Mouse (Mus musculus) myocyte (in vitro differentiated cells): ENCODE measurements around the gene Ralgapa2. TPM values are rescaled to one million over a fixed set of nuclear protein-coding genes. Genes with fewer than 3 reads are reported as not detected.

ENCODE experiments used
- H3K27me3 ChIP-seq: one replicate; pipeline ENCODE4 v1.6.1; 2011; ENCODE audit not compliant: control insufficient read depth, insufficient read depth, insufficient read length
- H3K36me3 ChIP-seq: one replicate; pipeline ENCODE4 v1.6.1; 2011; ENCODE audit not compliant: control insufficient read depth, insufficient read depth
- H3K4me2 ChIP-seq: one replicate; pipeline ENCODE4 v1.6.1; 2011; ENCODE audit warnings: low read depth, control low read depth
- H3K4me3 ChIP-seq: one replicate; pipeline ENCODE4 v1.5.1; 2011; ENCODE audit warnings: mild to moderate bottlenecking, control low read depth, moderate library complexity
- H3K79me2 ChIP-seq: one replicate; pipeline ENCODE4 v1.6.1; 2011; ENCODE audit not compliant: control insufficient read depth, insufficient read depth
- H3ac ChIP-seq: one replicate; pipeline ENCODE4 v1.6.1; 2011; ENCODE audit not compliant: control insufficient read depth, insufficient read length
- CEBPB ChIP-seq: IDR thresholded peaks from 2 replicates; pipeline ENCODE4 v1.6.1; 2011; ENCODE audit warnings: mild to moderate bottlenecking, moderate library complexity; ENCODE audit not compliant: poor library complexity, insufficient read depth, severe bottlenecking
- E2F4 ChIP-seq: IDR thresholded peaks from one replicate; pipeline ENCODE4 v1.6.1; 2011; ENCODE audit warnings: mild to moderate bottlenecking, control low read depth, moderate library complexity; ENCODE audit not compliant: insufficient read depth
- MAX ChIP-seq: IDR thresholded peaks from one replicate; pipeline ENCODE4 v1.6.1; 2011; ENCODE audit warnings: low read depth, mild to moderate bottlenecking, control low read depth
- MYOD1 ChIP-seq, 3 experiments: IDR thresholded peaks; one replicate each; pipeline ENCODE4 v1.6.1; 2011; ENCODE audit warnings: control low read depth in 2 of 3, low read depth in 2 of 3, mild to moderate bottlenecking in 2 of 3, moderate library complexity in 1 of 3; ENCODE audit not compliant: insufficient read length in 2 of 3, control insufficient read depth in 1 of 3
- MYOG ChIP-seq, 3 experiments: IDR thresholded peaks; one replicate each; pipeline ENCODE4 v1.6.1; 2011; ENCODE audit warnings: control low read depth in 2 of 3, low read depth in 2 of 3, mild to moderate bottlenecking in 2 of 3; ENCODE audit not compliant: insufficient read length in 2 of 3, control insufficient read depth in 1 of 3, insufficient read depth in 1 of 3
- POLR2A ChIP-seq: IDR thresholded peaks from one replicate; pipeline ENCODE4 v1.6.1; 2011; ENCODE audit warnings: low read depth, mild to moderate bottlenecking, control low read depth, moderate library complexity; ENCODE audit not compliant: insufficient read length
- POLR2AphosphoS2 ChIP-seq: IDR thresholded peaks from one replicate; pipeline ENCODE4 v1.6.1; 2011; ENCODE audit warnings: low read depth, control low read depth; ENCODE audit not compliant: insufficient read length
- REST ChIP-seq: IDR thresholded peaks from one replicate; pipeline ENCODE4 v1.6.1; 2011; ENCODE audit warnings: mild to moderate bottlenecking, control low read depth, moderate library complexity; ENCODE audit not compliant: insufficient read depth, insufficient read length
- SRF ChIP-seq: IDR thresholded peaks from one replicate; pipeline ENCODE4 v1.6.1; 2011; ENCODE audit warnings: low read depth; ENCODE audit not compliant: control insufficient read depth, insufficient read length
- TCF12 ChIP-seq: IDR thresholded peaks from one replicate; pipeline ENCODE4 v1.6.1; 2011; ENCODE audit warnings: mild to moderate bottlenecking, control low read depth; ENCODE audit not compliant: poor library complexity, insufficient read depth, severe bottlenecking
- TCF3 ChIP-seq: IDR thresholded peaks from one replicate; pipeline ENCODE4 v1.6.1; 2011; ENCODE audit warnings: low read depth, control low read depth; ENCODE audit not compliant: insufficient read length
- USF1 ChIP-seq: IDR thresholded peaks from one replicate; pipeline ENCODE4 v1.6.1; 2011; ENCODE audit warnings: low read depth, mild to moderate bottlenecking, control low read depth, moderate library complexity
- polyA plus RNA-seq: library from polyadenylated mRNA; unstranded; fragments of >200 nt; fragmentation: generic; extraction: Trizol; gene quantifications from one replicate; pipeline ENCODE4 v1.2.1, GENCODE M21; 2012; ENCODE audit warnings: missing spikeins

The Ralgapa2 gene
- polyA plus RNA-seq, 1 experiment, result 1.8 TPM

DNA sequence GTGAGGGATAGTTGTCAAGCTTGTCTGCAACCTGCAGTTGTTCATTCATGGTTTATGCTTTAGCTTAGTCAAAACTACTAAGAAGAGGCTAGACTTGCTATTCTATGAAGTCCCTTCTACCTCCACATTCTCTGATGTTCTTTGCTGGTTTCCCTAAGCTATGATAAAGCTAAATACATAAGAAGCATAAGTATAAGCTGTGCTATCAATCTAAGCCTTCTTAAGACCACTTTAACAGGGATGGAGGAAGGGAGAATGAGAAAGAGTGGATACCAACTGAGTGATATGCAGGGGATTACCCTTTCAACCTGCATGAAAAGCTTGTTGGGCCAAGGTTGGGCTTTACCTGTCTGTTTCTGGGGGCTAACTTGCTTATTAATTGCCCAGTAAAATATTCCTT lies 256.5 kb downstream of the Ralgapa2 start:
- Histone ChIP-seq H3ac (no peak overlapping the region), H3K79me2 (no peaks in the 10 kb centered on the region), H3K36me3 (no peaks in the 10 kb centered on the region), H3K4me3 (no peak overlapping the region), H3K27me3 (no peaks in the 10 kb centered on the region), H3K4me2 (no peak overlapping the region)
- TF ChIP-seq E2F4 (no peak), TCF3 (no peak), POLR2A (no peak), TCF12 (no peak), MAX (no peak), MYOD1 (IDR thresholded peaks at IDR 0.05; ENCODE audit: control insufficient read depth in 1 of 3, insufficient read length in 2 of 3, low read depth in 2 of 3) (no peak), POLR2AphosphoS2 (no peak)

DNA sequence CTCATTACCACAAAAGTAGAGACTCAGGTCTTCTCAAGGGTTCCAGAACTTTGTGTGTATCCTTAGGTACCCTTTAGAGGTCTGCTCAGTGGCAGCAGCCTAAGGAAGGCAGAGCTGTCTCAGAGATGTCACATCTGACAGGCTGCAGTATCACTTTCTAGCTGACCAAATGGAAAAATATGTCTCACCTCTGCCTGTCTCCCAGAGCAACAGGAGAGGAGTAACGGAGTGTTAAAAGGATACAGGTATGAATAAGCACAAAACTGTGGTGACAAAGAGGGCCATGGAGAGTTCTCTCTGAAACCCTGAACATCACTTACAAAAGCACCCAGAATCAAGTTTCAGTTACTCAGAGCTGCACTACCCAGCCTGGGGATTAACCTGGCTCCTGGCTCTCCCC lies 257.8 kb downstream of the Ralgapa2 start:
- H3K4me2 ChIP-seq, result no peak overlapping the region
- no peaks in the 10 kb centered on the region for H3K79me2 ChIP-seq
- H3ac ChIP-seq, result no peak overlapping the region
- H3K27me3 ChIP-seq, result no peaks in the 10 kb centered on the region
- no peaks in the 10 kb centered on the region for H3K36me3 ChIP-seq
- H3K4me3 ChIP-seq, result no peak overlapping the region
- TF ChIP-seq POLR2A (no peak), TCF3 (no peak), MAX (no peak), SRF (no peak), TCF12 (no peak), POLR2AphosphoS2 (no peak), MYOG (IDR thresholded peaks at IDR 0.05; ENCODE audit: control insufficient read depth in 1 of 3, insufficient read depth in 1 of 3, insufficient read length in 2 of 3, low read depth in 2 of 3) (no peak), E2F4 (no peak), CEBPB (no peak), REST (no peak), USF1 (no peak), MYOD1 (IDR thresholded peaks at IDR 0.05; ENCODE audit: control insufficient read depth in 1 of 3, insufficient read length in 2 of 3, low read depth in 2 of 3) (no peak)

DNA sequence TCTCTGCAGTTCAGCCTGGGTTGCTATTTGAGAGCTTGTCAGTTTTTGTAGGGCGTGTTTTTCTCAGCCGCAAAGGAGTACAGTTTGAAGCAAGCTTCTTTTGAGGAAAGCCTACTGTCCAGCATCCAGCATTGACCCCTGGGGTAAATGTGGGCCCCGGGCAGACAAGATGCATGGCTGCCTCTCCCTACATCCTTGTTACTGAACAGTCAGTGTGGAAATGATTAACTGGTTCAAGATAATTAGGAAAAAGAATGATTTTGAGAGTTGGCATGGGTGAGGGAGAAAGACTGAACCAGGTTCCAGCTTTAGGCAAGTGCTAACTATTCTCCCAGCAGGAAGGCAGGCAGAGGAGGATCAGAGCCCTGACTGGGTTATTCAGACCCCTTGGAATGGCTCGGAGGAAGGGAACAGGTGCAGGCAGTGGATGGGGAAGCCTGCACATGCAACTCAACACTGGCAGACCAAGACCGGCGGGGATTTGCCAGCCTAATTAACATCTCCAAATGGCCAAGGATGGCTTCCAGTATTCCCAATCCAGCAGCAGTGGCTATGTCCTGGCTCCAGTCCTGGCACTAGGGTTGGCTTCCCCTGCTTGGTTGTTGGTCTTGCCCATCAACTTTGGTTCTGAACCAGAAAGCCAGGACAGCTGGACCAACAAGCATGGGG lies 261.8 kb downstream of the Ralgapa2 start:
- Histone ChIP-seq H3K4me2 (no peak overlapping the region), H3K36me3 (no peaks in the 10 kb centered on the region), H3K79me2 (no peaks in the 10 kb centered on the region), H3K4me3 (no peak overlapping the region), H3ac (no peak overlapping the region), H3K27me3 (no peaks in the 10 kb centered on the region)
- TF ChIP-seq MYOD1 (IDR thresholded peaks at IDR 0.05; ENCODE audit: control insufficient read depth in 1 of 3, insufficient read length in 2 of 3, low read depth in 2 of 3), result no peak
- TF ChIP-seq MAX, result no peak
- no peak for TF ChIP-seq MYOG (IDR thresholded peaks at IDR 0.05; ENCODE audit: control insufficient read depth in 1 of 3, insufficient read depth in 1 of 3, insufficient read length in 2 of 3, low read depth in 2 of 3)
- no peak for TF ChIP-seq POLR2AphosphoS2
- no peak for TF ChIP-seq CEBPB
- no peak for TF ChIP-seq USF1
- TF ChIP-seq REST, result no peak
- no peak for TF ChIP-seq TCF12
- no peak for TF ChIP-seq TCF3
- TF ChIP-seq SRF, result no peak
- no peak for TF ChIP-seq E2F4
- TF ChIP-seq POLR2A, result no peak

GRCm38 (mm10) chr2:146249033-146249432 lies 263.1 kb downstream of the Ralgapa2 start:
- no peaks in the 10 kb centered on the region for H3K27me3 ChIP-seq
- TF ChIP-seq CEBPB (no peak), POLR2A (no peak), REST (no peak), SRF (no peak), TCF3 (no peak), POLR2AphosphoS2 (no peak), USF1 (no peak), TCF12 (no peak), MYOG (IDR thresholded peaks at IDR 0.05; ENCODE audit: control insufficient read depth in 1 of 3, insufficient read depth in 1 of 3, insufficient read length in 2 of 3, low read depth in 2 of 3) (no peak), MYOD1 (IDR thresholded peaks at IDR 0.05; ENCODE audit: control insufficient read depth in 1 of 3, insufficient read length in 2 of 3, low read depth in 2 of 3) (no peak), MAX (no peak), E2F4 (no peak)
- no peak overlapping the region for H3ac ChIP-seq
- no peaks in the 10 kb centered on the region for H3K79me2 ChIP-seq
- no peak overlapping the region for H3K4me2 ChIP-seq
- no peaks in the 10 kb centered on the region for H3K36me3 ChIP-seq
- H3K4me3 ChIP-seq, result no peak overlapping the region

GRCm38 (mm10) chr2:146247576-146247975 lies 264.6 kb downstream of the Ralgapa2 start:
- Histone ChIP-seq H3K4me2 (no peak overlapping the region), H3K4me3 (no peak overlapping the region), H3K79me2 (no peaks in the 10 kb centered on the region), H3K36me3 (no peaks in the 10 kb centered on the region), H3K27me3 (no peaks in the 10 kb centered on the region), H3ac (no peak overlapping the region)
- TF ChIP-seq TCF12 (no peak), POLR2A (no peak), POLR2AphosphoS2 (no peak), MYOD1 (IDR thresholded peaks at IDR 0.05; ENCODE audit: control insufficient read depth in 1 of 3, insufficient read length in 2 of 3, low read depth in 2 of 3) (no peak), SRF (no peak), MYOG (IDR thresholded peaks at IDR 0.05; ENCODE audit: control insufficient read depth in 1 of 3, insufficient read depth in 1 of 3, insufficient read length in 2 of 3, low read depth in 2 of 3) (no peak), CEBPB (no peak), REST (no peak), E2F4 (no peak), USF1 (no peak), MAX (no peak)
